Mouse (Mus musculus): ENCODE measurements at regions not wholly inside any gene's neighbourhood (a gene's known extent, or its start where the extent isn't known, plus 50 kb on each side); places are given as distances from the start of the nearest gene placed in this dataset.

DNA sequence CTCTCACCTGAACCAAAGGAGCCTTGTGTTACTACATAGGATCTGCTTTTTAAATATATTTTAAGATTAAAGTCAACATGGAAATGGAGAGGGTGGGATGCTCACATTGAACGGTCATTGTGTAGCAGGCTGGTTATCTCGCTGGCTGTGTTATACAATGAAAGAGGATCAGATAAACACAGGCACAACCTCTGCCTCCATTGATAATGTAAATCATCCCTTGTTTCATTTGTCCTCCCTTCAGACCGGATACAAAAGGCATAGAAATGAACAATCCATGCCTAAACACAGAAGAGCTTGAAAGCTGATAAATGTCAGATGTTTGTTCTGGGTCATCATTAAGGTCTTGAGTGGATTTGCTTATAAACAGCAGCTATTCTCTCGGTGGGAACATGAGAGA is 458.9 kb upstream of the Smim15 start:
- TF ChIP-seq CTCF (IDR thresholded peaks at IDR 0.05), result no peak
- H3K4me2 ChIP-seq (ENCODE audit: low read depth, low read length, poor library complexity, severe bottlenecking), result no peak overlapping the region
- H3K27me3 ChIP-seq (ENCODE audit: insufficient read depth, low read length), result no peaks in the 10 kb centered on the region
- H3K4me3 ChIP-seq (ENCODE audit: low read depth, low read length), result no peak overlapping the region
- H3K27ac ChIP-seq (ENCODE audit: low read depth, low read length), result no peak overlapping the region
- ATAC-seq (ENCODE audit: low FRiP score) (no peak), DNase-seq (ENCODE audit: low spot score) (no peak)
- whole genome bisulfite sequencing, result 40% methylated on average over 4 of the region's 4 CpGs
- no peaks in the 10 kb centered on the region; the same call in 1 of the 2 replicates for H3K4me1 ChIP-seq (ENCODE audit: insufficient read depth, low read length)
- no peak overlapping the region for H3K9ac ChIP-seq (replicated peaks; ENCODE audit: low read length, poor library complexity, severe bottlenecking)
- H3K9me3 ChIP-seq (ENCODE audit: low read length), result no peaks in the 10 kb centered on the region
- H3K36me3 ChIP-seq (ENCODE audit: insufficient read depth, low read length), result no peaks in the 10 kb centered on the region

DNA sequence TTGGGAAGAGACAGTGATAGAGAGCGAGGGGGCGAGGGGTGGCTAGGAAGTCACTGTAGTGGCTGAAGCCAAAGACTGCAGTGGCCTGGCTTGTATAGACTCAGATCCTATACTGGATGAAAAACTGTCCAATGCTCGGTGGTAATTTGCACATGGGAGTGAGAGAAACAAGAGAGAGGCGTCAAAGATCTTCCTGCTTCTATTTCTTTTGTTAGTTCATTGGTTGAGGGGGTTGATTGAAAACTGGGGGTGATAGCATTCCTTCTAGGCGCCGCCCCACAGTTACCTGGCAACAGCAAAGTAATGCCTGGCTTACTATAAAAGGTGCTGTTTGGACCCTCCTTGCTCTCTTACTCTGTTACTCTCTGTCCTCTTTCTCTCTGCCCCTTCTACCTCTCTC is 465.3 kb upstream of the Smim15 start:
- H3K36me3 ChIP-seq (ENCODE audit: insufficient read depth, low read length), result no peaks in the 10 kb centered on the region
- 87% methylated on average over 6 of the region's 6 CpGs for WGBS
- H3K27me3 ChIP-seq (ENCODE audit: insufficient read depth, low read length), result no peaks in the 10 kb centered on the region

DNA sequence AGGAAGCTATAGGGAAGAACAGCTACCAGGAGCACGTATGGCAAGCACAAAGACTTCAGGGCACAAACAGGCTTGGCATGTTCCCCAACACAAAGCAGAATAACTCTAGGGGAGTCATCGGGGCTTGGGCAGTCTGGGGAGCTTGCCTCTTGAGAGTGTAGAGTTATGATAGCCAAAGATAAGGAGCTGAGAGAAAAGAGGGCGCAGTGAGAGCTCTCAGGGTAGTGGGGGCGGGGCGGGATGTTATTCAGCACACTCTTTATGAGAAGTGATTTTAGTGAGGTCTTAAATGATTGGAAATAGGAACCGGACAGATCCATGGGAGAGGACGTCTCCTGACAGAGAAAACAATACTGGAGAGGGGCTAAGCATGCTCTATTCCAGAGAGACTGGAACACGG is 466.4 kb upstream of the Smim15 start:
- WGBS, result 81% methylated on average over 8 of the region's 8 CpGs
- Histone ChIP-seq H3K27me3 (ENCODE audit: insufficient read depth, low read length) (no peaks in the 10 kb centered on the region), H3K27ac (ENCODE audit: low read depth, low read length) (no peak overlapping the region), H3K9me3 (ENCODE audit: low read length) (no peaks in the 10 kb centered on the region), H3K9ac (replicated peaks; ENCODE audit: low read length, poor library complexity, severe bottlenecking) (no peak overlapping the region), H3K4me3 (ENCODE audit: low read depth, low read length) (no peak overlapping the region), H3K4me2 (ENCODE audit: low read depth, low read length, poor library complexity, severe bottlenecking) (no peak overlapping the region), H3K4me1 (ENCODE audit: insufficient read depth, low read length) (no peaks in the 10 kb centered on the region), H3K36me3 (ENCODE audit: insufficient read depth, low read length) (no peaks in the 10 kb centered on the region)
- TF ChIP-seq CTCF (IDR thresholded peaks at IDR 0.05), result no peak
- DNase-seq (ENCODE audit: low spot score), result no peak
- no peak for ATAC-seq (ENCODE audit: low FRiP score)

More for the DNA sequence above, 465.3 kb upstream of the Smim15 start:
- no peak overlapping the region for H3K4me3 ChIP-seq (ENCODE audit: low read depth, low read length)
- DNase-seq (ENCODE audit: low spot score), result no peak
- no peak overlapping the region for H3K4me2 ChIP-seq (ENCODE audit: low read depth, low read length, poor library complexity, severe bottlenecking)
- H3K4me1 ChIP-seq (ENCODE audit: insufficient read depth, low read length), result no peaks in the 10 kb centered on the region
- H3K9me3 ChIP-seq (ENCODE audit: low read length), result no peaks in the 10 kb centered on the region
- no peak for ATAC-seq (ENCODE audit: low FRiP score)
- H3K27ac ChIP-seq (ENCODE audit: low read depth, low read length), result no peak overlapping the region
- TF ChIP-seq CTCF (IDR thresholded peaks at IDR 0.05), result no peak
- no peak overlapping the region for H3K9ac ChIP-seq (replicated peaks; ENCODE audit: low read length, poor library complexity, severe bottlenecking)

DNA sequence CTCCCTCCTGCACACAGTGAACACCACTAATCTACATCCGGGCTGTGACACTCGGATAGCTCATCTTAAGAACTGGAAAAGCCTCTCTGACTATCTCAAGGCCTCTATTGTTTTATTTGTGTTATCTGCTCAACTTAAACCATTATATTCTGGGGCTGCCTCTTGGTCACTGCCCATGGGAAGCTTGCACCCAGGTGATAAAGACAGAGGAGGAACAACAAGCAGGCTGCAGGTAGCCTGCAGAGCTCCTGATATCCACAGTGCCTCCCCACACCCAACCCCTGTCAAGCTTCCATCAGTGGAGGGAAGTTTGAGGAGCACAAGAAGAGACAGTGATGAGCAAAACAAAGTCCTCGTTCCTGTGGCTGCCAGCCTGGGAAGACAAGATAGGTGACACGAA is 467.0 kb upstream of the Smim15 start:
- Histone ChIP-seq H3K4me1 (ENCODE audit: insufficient read depth, low read length) (no peaks in the 10 kb centered on the region), H3K9ac (replicated peaks; ENCODE audit: low read length, poor library complexity, severe bottlenecking) (no peak overlapping the region), H3K4me2 (ENCODE audit: low read depth, low read length, poor library complexity, severe bottlenecking) (no peak overlapping the region), H3K27ac (ENCODE audit: low read depth, low read length) (no peak overlapping the region), H3K4me3 (ENCODE audit: low read depth, low read length) (no peak overlapping the region), H3K36me3 (ENCODE audit: insufficient read depth, low read length) (no peaks in the 10 kb centered on the region), H3K27me3 (ENCODE audit: insufficient read depth, low read length) (no peaks in the 10 kb centered on the region), H3K9me3 (ENCODE audit: low read length) (no peaks in the 10 kb centered on the region)
- no peak for TF ChIP-seq CTCF (IDR thresholded peaks at IDR 0.05)
- DNase-seq (ENCODE audit: low spot score), result no peak
- 73% methylated on average over 4 of the region's 4 CpGs for WGBS
- no peak for ATAC-seq (ENCODE audit: low FRiP score)

DNA sequence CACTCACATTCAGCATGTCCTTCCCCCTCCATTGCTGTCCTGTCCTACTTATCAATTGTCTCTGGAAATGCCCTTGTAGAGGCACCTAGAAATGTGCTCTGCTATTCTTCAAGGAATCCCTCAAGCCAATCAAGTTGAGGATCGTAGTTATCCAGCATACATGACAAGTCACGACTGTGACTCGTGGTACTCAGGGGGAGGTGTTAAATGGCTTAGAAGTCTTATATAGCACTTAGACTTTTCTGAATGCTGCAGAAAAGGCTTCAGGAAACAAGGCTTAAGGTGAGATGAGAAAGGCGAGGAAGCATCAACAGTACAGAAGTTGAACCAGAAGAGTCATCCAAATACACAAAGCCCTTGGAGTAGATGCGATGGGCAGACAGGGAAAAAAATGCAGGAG is 467.5 kb upstream of the Smim15 start:
- Histone ChIP-seq H3K27ac (ENCODE audit: low read depth, low read length) (no peak overlapping the region), H3K4me2 (ENCODE audit: low read depth, low read length, poor library complexity, severe bottlenecking) (no peak overlapping the region), H3K4me3 (ENCODE audit: low read depth, low read length) (no peak overlapping the region), H3K36me3 (ENCODE audit: insufficient read depth, low read length) (no peaks in the 10 kb centered on the region), H3K9ac (replicated peaks; ENCODE audit: low read length, poor library complexity, severe bottlenecking) (no peak overlapping the region), H3K4me1 (ENCODE audit: insufficient read depth, low read length) (no peaks in the 10 kb centered on the region), H3K27me3 (ENCODE audit: insufficient read depth, low read length) (no peaks in the 10 kb centered on the region), H3K9me3 (ENCODE audit: low read length) (no peaks in the 10 kb centered on the region)
- no peak for ATAC-seq (ENCODE audit: low FRiP score)
- no peak for TF ChIP-seq CTCF (IDR thresholded peaks at IDR 0.05)
- 90% methylated on average over 5 of the region's 5 CpGs for WGBS
- no peak for DNase-seq (ENCODE audit: low spot score)

DNA sequence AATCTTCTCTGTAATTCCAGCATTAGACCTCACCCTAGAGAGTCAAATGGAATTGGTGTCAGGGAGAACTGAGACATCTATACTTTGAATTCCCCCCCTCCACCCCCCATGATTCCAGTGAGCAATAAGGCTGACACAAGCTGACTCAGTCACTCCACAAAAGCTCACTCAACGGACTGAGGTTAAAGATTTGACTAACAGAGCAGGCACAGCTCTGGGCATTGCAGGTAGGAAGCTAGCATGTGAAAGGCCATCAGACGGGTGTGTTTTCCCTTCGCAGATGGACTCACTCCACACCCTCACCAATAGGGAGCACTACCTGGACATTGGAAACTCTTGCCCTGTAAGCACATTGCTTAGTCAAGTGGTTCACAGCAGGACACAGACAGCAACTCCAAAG is 469.2 kb upstream of the Smim15 start:
- H3K4me3 ChIP-seq (ENCODE audit: low read depth, low read length), result no peak overlapping the region
- no peaks in the 10 kb centered on the region for H3K36me3 ChIP-seq (ENCODE audit: insufficient read depth, low read length)
- H3K4me1 ChIP-seq (ENCODE audit: insufficient read depth, low read length), result no peaks in the 10 kb centered on the region
- 80% methylated on average over 3 of the region's 3 CpGs for WGBS
- ATAC-seq (ENCODE audit: low FRiP score) (no peak), DNase-seq (ENCODE audit: low spot score) (no peak)
- H3K9me3 ChIP-seq (ENCODE audit: low read length), result no peaks in the 10 kb centered on the region
- no peak for TF ChIP-seq CTCF (IDR thresholded peaks at IDR 0.05)
- no peak overlapping the region for H3K4me2 ChIP-seq (ENCODE audit: low read depth, low read length, poor library complexity, severe bottlenecking)
- H3K9ac ChIP-seq (replicated peaks; ENCODE audit: low read length, poor library complexity, severe bottlenecking), result no peak overlapping the region
- no peak overlapping the region for H3K27ac ChIP-seq (ENCODE audit: low read depth, low read length)
- no peaks in the 10 kb centered on the region for H3K27me3 ChIP-seq (ENCODE audit: insufficient read depth, low read length)

Data from midbrain, postnatal 0 days (tissue).